Mouse (Mus musculus): ENCODE data around the gene Ttc33. TPM values are rescaled to one million over a fixed set of nuclear protein-coding genes. Genes with fewer than 3 reads are reported as not detected.
"Not testable (repeated sequence)": the region's sequence is repeated elsewhere in the genome, so short reads cannot be mapped to it uniquely, and the experiment has no call there.

The Ttc33 gene
- total and polyA plus RNA-seq, 2 experiments from 2014 or later = 47.3 to 50.8 TPM

GRCm38 (mm10) chr15:5194931-5195330 is 9.6 kb downstream of the Ttc33 start:
- TF ChIP-seq CTCF (IDR thresholded peaks at IDR 0.05; ENCODE audit: low read depth) = no peak
- WGBS = 90% methylated on average over 9 of the region's 9 CpGs
- no peak overlapping the region for H3K4me2 ChIP-seq (ENCODE audit: low read depth)
- H3K4me3 ChIP-seq (ENCODE audit: low read depth, low read length) = no peak overlapping the region
- ATAC-seq (no peak), DNase-seq (no peak)
- no peaks in the 10 kb centered on the region for H3K27me3 ChIP-seq (ENCODE audit: insufficient read depth, low read length)
- H3K4me1 ChIP-seq (ENCODE audit: insufficient read depth) = no peaks in the 10 kb centered on the region
- peaks cover 13% of the 10 kb centered on the region for H3K36me3 ChIP-seq (ENCODE audit: insufficient read depth)
- H3K9ac ChIP-seq = no peak overlapping the region
- H3K9me3 ChIP-seq (ENCODE audit: low read length) = no peaks in the 10 kb centered on the region
- H3K27ac ChIP-seq (ENCODE audit: low read depth, low read length) = no peak overlapping the region

GRCm38 (mm10) chr15:5195987-5196514 is 10.7 kb downstream of the Ttc33 start:
- no peaks in the 10 kb centered on the region for H3K4me1 ChIP-seq (ENCODE audit: insufficient read depth)
- ATAC-seq (no peak), DNase-seq (no peak)
- peaks cover 7% of the 10 kb centered on the region for H3K36me3 ChIP-seq (ENCODE audit: insufficient read depth)
- no peak overlapping the region for H3K27ac ChIP-seq (ENCODE audit: low read depth, low read length)
- H3K4me3 ChIP-seq (ENCODE audit: low read depth, low read length) = no peak overlapping the region
- H3K9me3 ChIP-seq (ENCODE audit: low read length) = no peaks in the 10 kb centered on the region
- H3K4me2 ChIP-seq (ENCODE audit: low read depth) = no peak overlapping the region
- H3K27me3 ChIP-seq (ENCODE audit: insufficient read depth, low read length) = no peaks in the 10 kb centered on the region
- no peak for TF ChIP-seq CTCF (IDR thresholded peaks at IDR 0.05; ENCODE audit: low read depth)
- no peak overlapping the region for H3K9ac ChIP-seq
- WGBS = 47% methylated on average over 4 of the region's 4 CpGs

GRCm38 (mm10) chr15:5196691-5197090 is 11.4 kb downstream of the Ttc33 start:
- Histone ChIP-seq H3K27me3 (ENCODE audit: insufficient read depth, low read length) (no peaks in the 10 kb centered on the region), H3K4me2 (ENCODE audit: low read depth) (no peak overlapping the region), H3K9ac (no peak overlapping the region), H3K4me1 (ENCODE audit: insufficient read depth) (no peaks in the 10 kb centered on the region), H3K36me3 (ENCODE audit: insufficient read depth) (peaks cover 2% of the 10 kb centered on the region), H3K4me3 (ENCODE audit: low read depth, low read length) (no peak overlapping the region), H3K27ac (ENCODE audit: low read depth, low read length) (no peak overlapping the region), H3K9me3 (ENCODE audit: low read length) (no peaks in the 10 kb centered on the region)
- 82% methylated on average over 4 of the region's 4 CpGs for WGBS
- no peak for DNase-seq
- no peak for TF ChIP-seq CTCF (IDR thresholded peaks at IDR 0.05; ENCODE audit: low read depth)
- no peak for ATAC-seq

- Histone ChIP-seq H3K4me2 (ENCODE audit: low read depth) (no peak overlapping the region), H3K27ac (ENCODE audit: low read depth, low read length) (no peak overlapping the region), H3K9ac (no peak overlapping the region), H3K4me1 (ENCODE audit: insufficient read depth) (no peaks in the 10 kb centered on the region), H3K4me3 (ENCODE audit: low read depth, low read length) (no peak overlapping the region), H3K36me3 (ENCODE audit: insufficient read depth) (peaks cover 4% of the 10 kb centered on the region), H3K9me3 (ENCODE audit: low read length) (no peaks in the 10 kb centered on the region), H3K27me3 (ENCODE audit: insufficient read depth, low read length) (no peaks in the 10 kb centered on the region)
- WGBS = 93% methylated on average over 9 of the region's 9 CpGs
- no peak for DNase-seq
- no peak for ATAC-seq
- no peak for TF ChIP-seq CTCF (IDR thresholded peaks at IDR 0.05; ENCODE audit: low read depth)
These were observed 19.9 kb downstream of the Ttc33 start for GRCm38 (mm10) chr15:5205222-5205621.

- Histone ChIP-seq H3K36me3 (ENCODE audit: insufficient read depth) (peaks cover 8% of the 10 kb centered on the region), H3K9ac (no peak overlapping the region), H3K27ac (ENCODE audit: low read depth, low read length) (no peak overlapping the region), H3K4me1 (ENCODE audit: insufficient read depth) (no peaks in the 10 kb centered on the region), H3K27me3 (ENCODE audit: insufficient read depth, low read length) (no peaks in the 10 kb centered on the region), H3K4me2 (ENCODE audit: low read depth) (no peak overlapping the region), H3K4me3 (ENCODE audit: low read depth, low read length) (no peak overlapping the region), H3K9me3 (ENCODE audit: low read length) (no peaks in the 10 kb centered on the region)
- ATAC-seq = no peak
- no peak for TF ChIP-seq CTCF (IDR thresholded peaks at IDR 0.05; ENCODE audit: low read depth)
- 96% methylated on average over 3 of the region's 3 CpGs for WGBS
- DNase-seq = no peak
These were observed 23.8 kb downstream of the Ttc33 start for GRCm38 (mm10) chr15:5209116-5209515.

GRCm38 (mm10) chr15:5220491-5220890 is 35.2 kb downstream of the Ttc33 start:
- Histone ChIP-seq H3K27me3 (ENCODE audit: insufficient read depth, low read length) (no peaks in the 10 kb centered on the region), H3K36me3 (ENCODE audit: insufficient read depth) (peaks cover 4% of the 10 kb centered on the region; the same call in 1 of the 2 replicates), H3K4me1 (ENCODE audit: insufficient read depth) (no peaks in the 10 kb centered on the region), H3K9ac (no peak overlapping the region), H3K4me3 (ENCODE audit: low read depth, low read length) (no peak overlapping the region), H3K4me2 (ENCODE audit: low read depth) (no peak overlapping the region), H3K27ac (ENCODE audit: low read depth, low read length) (no peak overlapping the region), H3K9me3 (ENCODE audit: low read length) (no peaks in the 10 kb centered on the region)
- 92% methylated on average over 6 of the region's 6 CpGs for whole genome bisulfite sequencing
- DNase-seq = no peak
- no peak for TF ChIP-seq CTCF (IDR thresholded peaks at IDR 0.05; ENCODE audit: low read depth)
- no peak for ATAC-seq

- not testable (repeated sequence) for H3K9me3 ChIP-seq (ENCODE audit: low read length); H3K9ac ChIP-seq; DNase-seq; H3K4me3 ChIP-seq (ENCODE audit: low read depth, low read length); H3K27me3 ChIP-seq (ENCODE audit: insufficient read depth, low read length); H3K4me2 ChIP-seq (ENCODE audit: low read depth); ATAC-seq; H3K4me1 ChIP-seq (ENCODE audit: insufficient read depth); H3K27ac ChIP-seq (ENCODE audit: low read depth, low read length); H3K36me3 ChIP-seq (ENCODE audit: insufficient read depth)
- 87% methylated on average over 10 of the region's 10 CpGs for WGBS
These were observed 45.4 kb downstream of the Ttc33 start for GRCm38 (mm10) chr15:5230746-5231145.
